Mouse (Mus musculus) megakaryocyte, embryonic 14.5 days (primary cell): ENCODE data around the gene Hes5.

Experiments
- FLI1 ChIP-seq: IDR thresholded peaks from 2 replicates; pipeline ENCODE4 v1.6.1; 2012; ENCODE audit warnings: low read length, inconsistent platforms, mixed read lengths
- GATA1 ChIP-seq: IDR thresholded peaks from 3 replicates; pipeline ENCODE4 v1.6.1; 2012; ENCODE audit warnings: mixed read lengths, low read length, inconsistent platforms, borderline replicate concordance

- no peak for TF ChIP-seq GATA1
- no peak for TF ChIP-seq FLI1
These were observed 38.7 kb downstream of the Hes5 start for GRCm38 (mm10) chr4:154999379-154999778.
